Mouse (Mus musculus) midbrain, embryonic 11.5 days (tissue): ENCODE measurements around the gene Slc25a21. TPM values are rescaled to one million over a fixed set of nuclear protein-coding genes. Genes with fewer than 3 reads are reported as not detected.

ENCODE experiments used
- ATAC-seq: fragments of 200-750 bp; cut with Nextera tagmentation; 2 replicates; pipeline ENCODE4 v1.8.0; 2017; ENCODE audit warnings: moderate TSS enrichment, moderate library complexity; ENCODE audit not compliant: low FRiP score
- DNase-seq: peaks from one replicate; pipeline ENCODE4 v3.0.0; 2015; ENCODE audit warnings: low spot score; ENCODE audit errors: missing footprints
- H3K27ac ChIP-seq: fragments of 300-500 bp; sonication (generic); 2 replicates; pipeline ENCODE4 v1.5.1; 2014; ENCODE audit warnings: low read depth, low read length
- H3K27me3 ChIP-seq: fragments of 300-500 bp; sonication (generic); 2 replicates; pipeline ENCODE4 v1.6.1; 2014; ENCODE audit warnings: mild to moderate bottlenecking, low read length, moderate library complexity, mixed read lengths; ENCODE audit not compliant: control insufficient read depth, insufficient read depth
- H3K36me3 ChIP-seq: fragments of 300-500 bp; sonication (generic); 2 replicates; pipeline ENCODE4 v1.6.1; 2014; ENCODE audit warnings: mild to moderate bottlenecking, low read length, moderate library complexity, mixed read lengths; ENCODE audit not compliant: control insufficient read depth, insufficient read depth
- H3K4me1 ChIP-seq: fragments of 300-500 bp; sonication (generic); 2 replicates; pipeline ENCODE4 v1.6.1; 2014; ENCODE audit warnings: low read length; ENCODE audit not compliant: control insufficient read depth, insufficient read depth
- H3K4me2 ChIP-seq: fragments of 300-500 bp; sonication (generic); 2 replicates; pipeline ENCODE4 v1.6.1; 2014; ENCODE audit warnings: mild to moderate bottlenecking, moderate library complexity
- H3K4me3 ChIP-seq: fragments of 300-500 bp; sonication (generic); 2 replicates; pipeline ENCODE4 v1.5.1; 2014; ENCODE audit warnings: low read depth, low read length
- H3K9ac ChIP-seq: fragments of 300-500 bp; sonication (generic); 2 replicates; pipeline ENCODE4 v1.6.1; 2014; ENCODE audit warnings: low read length
- H3K9me3 ChIP-seq: fragments of 300-500 bp; sonication (generic); 2 replicates; pipeline ENCODE4 v1.6.1; 2016; ENCODE audit warnings: low read length; ENCODE audit not compliant: control insufficient read depth
- WGBS: fragments of 180-500 bp; shearing (Covaris S2); extraction: QIAGEN DNeasy Blood & Tissue Kit; methylation state at CpG from one replicate; pipeline ENCODE4 v1.1.7; 2014; 5-methylcytosine and 5-hydroxymethylcytosine counted together
- polyA plus RNA-seq: library from polyadenylated mRNA; unstranded; fragments of >200 nt; fragmentation: Nextera tagmentation; extraction: Ambion mirVana; gene quantifications from 2 replicates; pipeline ENCODE4 v1.2.1, GENCODE M21; 2014

Slc25a21 gene
- polyA plus RNA-seq, 1 experiment from 2014 or later = 2.5 TPM

DNA sequence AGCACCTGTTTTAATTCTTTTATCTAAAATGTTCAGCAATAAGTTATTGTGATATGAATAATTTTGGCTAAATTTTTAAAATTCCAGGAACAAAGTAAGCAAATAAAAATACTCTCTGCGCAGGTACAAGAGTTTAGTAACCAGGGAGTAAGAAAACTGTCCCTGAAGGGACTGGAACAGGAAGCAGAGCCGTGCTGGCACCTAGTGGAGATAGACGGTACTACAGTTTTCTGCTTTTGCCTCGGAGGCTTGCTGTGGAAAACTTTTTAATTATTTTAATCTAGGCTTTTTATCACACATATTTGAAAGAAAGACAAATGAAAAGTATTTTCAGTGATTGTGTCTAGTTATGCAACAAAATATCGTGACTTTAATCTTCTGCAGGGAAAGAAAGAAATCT lies 211.2 kb downstream of the Slc25a21 start:
- no peak overlapping the region for H3K9ac ChIP-seq
- H3K27ac ChIP-seq = no peak overlapping the region
- no peaks in the 10 kb centered on the region for H3K27me3 ChIP-seq
- H3K4me2 ChIP-seq = no peak overlapping the region
- DNase-seq (peak; percentile 95), ATAC-seq (no peak)
- 9% methylated on average over 5 of the region's 5 CpGs for WGBS
- no peaks in the 10 kb centered on the region for H3K36me3 ChIP-seq
- H3K4me3 ChIP-seq = no peak overlapping the region
- no peaks in the 10 kb centered on the region for H3K9me3 ChIP-seq
- no peaks in the 10 kb centered on the region for H3K4me1 ChIP-seq

DNA sequence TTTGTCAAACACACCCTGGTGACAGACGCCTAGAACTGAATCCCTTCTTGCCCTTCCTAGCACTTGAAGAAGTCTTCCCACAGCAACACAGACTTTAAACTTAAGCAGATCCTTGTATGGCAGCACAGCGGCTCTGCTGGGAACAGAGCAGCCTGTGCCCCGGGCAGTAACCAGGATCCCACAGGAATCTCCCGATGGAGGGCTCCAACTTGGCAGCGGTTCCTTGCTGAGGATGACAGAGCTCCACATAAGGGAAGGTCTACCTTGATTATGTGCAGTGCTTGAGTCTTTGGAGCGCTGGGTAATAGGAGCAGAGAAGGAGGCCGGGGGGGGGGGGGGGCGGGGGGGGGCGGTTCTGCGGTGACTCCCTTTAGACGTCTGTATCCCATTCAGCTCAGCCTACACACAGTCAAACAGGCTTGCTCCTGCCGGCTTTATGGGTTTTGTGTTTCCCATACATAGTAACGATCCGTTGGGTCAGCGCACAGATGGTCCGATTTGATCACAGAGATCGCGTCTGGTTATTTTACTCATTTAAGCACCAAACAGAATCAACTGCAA lies 215.1 kb downstream of the Slc25a21 start:
- H3K9me3 ChIP-seq = no peaks in the 10 kb centered on the region
- no peak overlapping the region for H3K27ac ChIP-seq
- H3K4me3 ChIP-seq = no peak overlapping the region
- DNase-seq (no peak), ATAC-seq (no peak)
- H3K27me3 ChIP-seq = no peaks in the 10 kb centered on the region; the same call in 1 of the 2 replicates
- H3K36me3 ChIP-seq = no peaks in the 10 kb centered on the region
- H3K9ac ChIP-seq = no peak overlapping the region
- 72% methylated on average over 18 of the region's 18 CpGs for WGBS
- no peaks in the 10 kb centered on the region for H3K4me1 ChIP-seq
- no peak overlapping the region for H3K4me2 ChIP-seq

DNA sequence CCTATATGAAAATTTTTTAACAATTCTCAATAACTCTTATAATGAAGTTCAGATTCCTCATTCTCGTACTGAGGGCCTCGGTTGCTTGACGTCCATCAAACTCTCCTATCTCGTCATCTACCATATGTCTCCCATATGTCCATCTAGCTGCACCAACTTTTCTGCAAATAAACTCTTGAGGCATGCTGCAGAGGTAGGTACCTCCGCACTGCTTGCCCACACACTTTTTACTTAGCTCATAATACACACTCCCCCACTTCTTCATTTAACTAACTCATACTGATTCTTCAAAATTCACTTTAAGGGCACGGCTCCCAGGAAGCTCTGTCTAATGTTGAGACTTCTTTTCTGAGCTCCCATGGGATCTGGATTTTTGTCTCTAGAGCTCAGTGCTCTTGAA lies 222.0 kb downstream of the Slc25a21 start:
- no peaks in the 10 kb centered on the region for H3K36me3 ChIP-seq
- no peaks in the 10 kb centered on the region; the same call in 1 of the 2 replicates for H3K27me3 ChIP-seq
- 91% methylated on average over 6 of the region's 6 CpGs for WGBS
- H3K27ac ChIP-seq = no peak overlapping the region
- ATAC-seq = no peak
- H3K4me2 ChIP-seq = no peak overlapping the region
- H3K9me3 ChIP-seq = no peaks in the 10 kb centered on the region
- no peaks in the 10 kb centered on the region for H3K4me1 ChIP-seq
- DNase-seq = no peak
- H3K4me3 ChIP-seq = no peak overlapping the region
- H3K9ac ChIP-seq = no peak overlapping the region

- Histone ChIP-seq H3K36me3 (no peaks in the 10 kb centered on the region), H3K4me1 (no peaks in the 10 kb centered on the region), H3K9ac (no peak overlapping the region), H3K9me3 (no peaks in the 10 kb centered on the region; the same call in 1 of the 2 replicates), H3K27me3 (no peaks in the 10 kb centered on the region), H3K4me3 (no peak overlapping the region), H3K27ac (no peak overlapping the region), H3K4me2 (no peak overlapping the region)
- no peak for DNase-seq
- ATAC-seq = no peak
- WGBS = 63% methylated on average over 4 of the region's 4 CpGs
Measured at GRCm38 (mm10) chr12:56963236-56963635, 234.0 kb downstream of the Slc25a21 start.

- Histone ChIP-seq H3K27me3 (no peaks in the 10 kb centered on the region), H3K4me2 (no peak overlapping the region), H3K36me3 (no peaks in the 10 kb centered on the region), H3K9me3 (no peaks in the 10 kb centered on the region), H3K9ac (no peak overlapping the region), H3K4me3 (no peak overlapping the region), H3K4me1 (no peaks in the 10 kb centered on the region), H3K27ac (no peak overlapping the region)
- DNase-seq (no peak), ATAC-seq (no peak)
- 26% methylated on average over 9 of the region's 9 CpGs for WGBS
Measured at GRCm38 (mm10) chr12:56959230-56960051, 237.8 kb downstream of the Slc25a21 start.

DNA sequence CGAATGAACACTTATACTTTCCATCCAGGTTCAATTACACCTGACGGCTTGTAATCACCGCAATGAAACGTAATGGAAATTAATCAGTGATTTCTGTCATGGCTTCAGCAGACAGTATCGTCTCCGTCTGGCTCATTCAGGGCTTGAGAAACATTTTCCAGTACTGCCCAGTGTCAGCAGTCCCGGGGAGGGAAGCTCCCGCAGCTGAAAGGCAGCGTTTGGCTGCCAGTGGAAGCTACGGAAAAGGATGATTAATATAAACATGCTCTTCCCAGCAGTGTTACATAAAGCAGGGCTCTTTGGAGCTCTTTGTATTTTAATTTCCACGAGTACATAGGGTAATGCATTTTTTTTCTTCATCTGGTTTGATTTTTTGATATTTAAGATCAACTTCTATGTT lies 239.0 kb downstream of the Slc25a21 start:
- Histone ChIP-seq H3K4me3 (no peak overlapping the region), H3K27ac (no peak overlapping the region), H3K9me3 (no peaks in the 10 kb centered on the region), H3K36me3 (no peaks in the 10 kb centered on the region), H3K4me1 (no peaks in the 10 kb centered on the region), H3K9ac (no peak overlapping the region), H3K4me2 (no peak overlapping the region), H3K27me3 (no peaks in the 10 kb centered on the region)
- no peak for DNase-seq
- no peak for ATAC-seq
- 70% methylated on average over 11 of the region's 11 CpGs for WGBS

DNA sequence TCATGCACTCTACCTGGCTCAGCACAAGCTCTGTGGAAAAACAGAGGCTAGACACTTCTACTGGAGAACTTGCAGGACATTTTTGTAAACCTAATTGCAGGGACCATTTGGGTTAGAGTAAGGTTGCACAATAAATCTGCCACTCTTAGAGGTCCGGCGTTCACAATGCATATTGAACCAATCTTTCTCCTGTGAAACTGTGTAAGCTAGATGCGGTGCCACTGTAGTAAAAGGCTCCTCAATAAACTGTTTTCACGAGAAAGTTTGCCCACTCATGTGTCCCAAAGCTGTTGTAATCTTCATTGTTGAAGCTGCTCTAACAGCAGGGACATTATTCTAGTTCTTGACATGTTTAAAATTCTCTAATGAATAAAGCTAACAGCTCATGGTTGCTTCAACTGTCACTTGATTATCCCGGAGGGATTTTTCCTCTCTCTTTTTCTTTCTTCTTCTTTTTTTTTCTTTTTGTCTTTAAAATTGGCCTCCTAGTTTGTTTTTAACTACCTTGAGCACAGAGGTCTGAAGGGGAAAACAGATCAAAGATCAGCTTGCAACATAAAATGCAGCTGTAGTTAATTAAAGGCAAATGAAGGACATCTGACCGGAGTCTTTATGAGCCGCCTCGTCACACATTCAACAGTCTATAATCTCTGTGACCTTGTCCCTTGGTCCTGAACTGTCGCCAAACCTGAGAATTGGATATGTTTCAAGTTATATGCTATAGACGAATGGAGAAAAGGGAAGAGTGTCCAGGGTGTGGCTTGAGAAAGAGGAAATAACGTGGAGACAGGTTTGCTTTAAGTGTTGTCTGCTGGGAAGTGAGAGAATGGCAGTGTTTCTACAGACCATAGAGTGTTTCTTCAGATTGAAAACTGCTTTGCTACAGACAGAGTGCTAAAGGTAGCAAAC lies 245.3 kb downstream of the Slc25a21 start:
- DNase-seq (no peak), ATAC-seq (no peak)
- 50% methylated on average over 11 of the region's 11 CpGs for WGBS
- Histone ChIP-seq H3K9me3 (no peaks in the 10 kb centered on the region), H3K4me2 (no peak overlapping the region), H3K4me1 (no peaks in the 10 kb centered on the region), H3K4me3 (no peak overlapping the region), H3K9ac (no peak overlapping the region), H3K27ac (no peak overlapping the region), H3K36me3 (no peaks in the 10 kb centered on the region), H3K27me3 (no peaks in the 10 kb centered on the region)

DNA sequence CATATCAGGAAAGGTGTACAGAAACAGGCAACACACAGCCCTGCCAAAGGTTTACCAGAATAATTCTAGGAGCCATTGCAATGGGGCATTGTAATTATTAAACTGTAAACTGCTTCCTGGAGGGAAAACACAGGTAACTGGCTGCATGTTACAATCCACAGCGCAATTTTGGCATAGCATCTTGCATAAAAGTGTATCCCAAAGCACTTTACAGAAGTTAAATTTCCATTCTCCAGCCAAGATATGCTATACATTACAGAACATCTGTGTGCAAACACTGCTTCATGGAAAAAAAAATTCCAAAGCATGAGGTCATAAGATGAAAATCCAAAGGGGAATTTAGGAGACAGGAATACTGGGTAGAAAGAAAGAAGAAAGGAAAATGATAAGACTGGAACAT lies 253.0 kb downstream of the Slc25a21 start:
- no peak overlapping the region for H3K9ac ChIP-seq
- no peaks in the 10 kb centered on the region for H3K27me3 ChIP-seq
- ATAC-seq (no peak), DNase-seq (no peak)
- no peaks in the 10 kb centered on the region for H3K4me1 ChIP-seq
- WGBS = 82% methylated on average over 1 of the region's 1 CpGs
- H3K4me2 ChIP-seq = no peak overlapping the region
- H3K36me3 ChIP-seq = no peaks in the 10 kb centered on the region
- H3K27ac ChIP-seq = no peak overlapping the region
- H3K9me3 ChIP-seq = no peaks in the 10 kb centered on the region
- no peak overlapping the region for H3K4me3 ChIP-seq

DNA sequence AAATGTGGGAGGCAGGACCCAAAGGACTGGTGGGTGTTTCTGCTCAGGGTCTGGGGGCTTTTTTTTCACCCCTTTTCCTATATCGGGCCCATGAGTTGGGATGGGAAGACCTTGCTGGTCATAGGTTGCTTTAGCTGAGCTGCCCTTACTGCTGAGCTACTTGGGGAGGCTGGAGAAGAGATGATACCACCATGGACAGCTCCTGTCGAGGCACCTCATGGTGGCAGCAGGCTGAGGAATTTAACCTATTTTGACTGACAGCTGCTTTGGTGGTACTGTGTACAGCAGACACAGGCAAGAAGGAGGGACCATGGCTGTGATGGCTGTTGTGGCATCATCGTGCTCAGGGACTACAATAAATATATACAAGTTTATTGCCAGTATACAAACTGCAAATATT lies 256.4 kb downstream of the Slc25a21 start:
- WGBS = 69% methylated on average over 3 of the region's 3 CpGs
- H3K27me3 ChIP-seq = no peaks in the 10 kb centered on the region
- DNase-seq = no peak
- H3K36me3 ChIP-seq = no peaks in the 10 kb centered on the region
- H3K9ac ChIP-seq = no peak overlapping the region
- no peaks in the 10 kb centered on the region for H3K9me3 ChIP-seq
- H3K27ac ChIP-seq = no peak overlapping the region
- no peak for ATAC-seq
- H3K4me3 ChIP-seq = no peak overlapping the region
- no peak overlapping the region for H3K4me2 ChIP-seq
- H3K4me1 ChIP-seq = no peaks in the 10 kb centered on the region
